ENCODE assay signal across 8 mouse cellular contexts in the genomic region with DNA sequence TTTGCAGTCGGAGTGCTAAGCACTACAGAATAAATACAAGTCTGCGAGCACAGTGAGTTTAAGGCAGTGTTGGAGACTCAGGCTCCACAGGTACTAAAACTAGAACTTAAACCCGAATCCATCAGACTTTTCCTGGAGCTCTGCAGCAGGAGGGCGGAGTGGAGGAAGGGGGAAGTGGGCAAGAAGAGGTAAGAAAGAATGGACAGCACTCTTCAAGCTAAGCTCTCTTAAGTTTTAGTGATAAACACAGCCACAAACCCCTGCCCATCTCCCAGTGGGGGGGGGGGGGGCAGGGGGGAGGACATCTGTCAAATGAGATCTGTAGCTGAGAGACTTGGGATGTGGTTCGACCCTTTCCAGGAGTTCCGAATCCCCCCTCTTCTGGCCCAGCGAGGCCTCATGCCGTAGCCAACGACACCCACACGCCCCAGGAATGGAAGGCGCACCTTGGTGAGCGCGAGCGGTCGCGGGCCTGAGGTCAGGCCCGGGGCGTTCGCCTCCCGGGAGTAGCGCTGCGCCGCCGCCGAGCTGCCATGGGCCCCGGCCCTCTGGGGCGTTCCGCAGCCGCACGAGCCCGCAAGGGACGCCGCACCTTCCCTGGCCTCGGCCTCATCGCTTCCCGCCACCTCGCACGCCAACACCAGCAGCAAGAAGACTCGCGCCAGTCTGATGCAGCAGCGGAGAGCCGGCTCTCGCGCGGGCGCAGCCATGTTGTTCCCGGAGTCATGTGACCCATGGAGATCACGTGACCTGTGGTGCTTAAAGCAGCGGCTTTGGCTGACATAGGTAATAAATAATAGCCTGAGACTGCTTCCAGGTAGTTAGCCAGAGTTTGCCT. TPM values are rescaled to one million over a fixed set of nuclear protein-coding genes. Genes with fewer than 3 reads are reported as not detected.
DNase-seq lines count a peak whose midpoint lies in the region; ATAC-seq lines count a peak whose summit lies in the region.

A gene (minus strand): TSS at position 736 of the 838 bp plus-strand sequence.

- 5% methylated on average over 48 of the region's 49 CpGs for WGBS in hindbrain, embryonic 11.5 days

- H3K27me3 ChIP-seq in hindbrain, embryonic 11.5 days (ENCODE audit: control insufficient read depth, insufficient read depth, low read length) = no peaks in the 10 kb centered on the region

- H3K4me2 ChIP-seq in hindbrain, embryonic 11.5 days (replicated peaks; ENCODE audit: low read depth, low read length) = peak within 1 kb of the TSS; percentile 80

- DNase-seq in Muller cell, postnatal 12 days (ENCODE audit: inconsistent ontology term) = peak; percentile 79
- DNase-seq in cerebellum, adult 9-11 months = peak; percentile 89
- DNase-seq in frontal cortex, adult 2 months (ENCODE audit: extremely low spot score in 1 of 2, low spot score in 1 of 2) = peak; percentile 84 to 94
- DNase-seq in hindbrain, embryonic 11.5 days (ENCODE audit: low spot score) = peak; percentile 92
- peak; percentile 86 to 89 for DNase-seq in layer of hippocampus, postnatal 10 days (ENCODE audit: low spot score in 2 of 2)
- peak; percentile 94 for DNase-seq in lung, postnatal 10 days
- DNase-seq in ovary, postnatal 36 days (ENCODE audit: low spot score) = peak; percentile 81
- peak; percentile 85 for DNase-seq in thymus, postnatal 25 days

- peaks cover 3% of the 10 kb centered on the region; the same call in 1 of the 2 replicates for H3K4me1 ChIP-seq in hindbrain, embryonic 11.5 days (replicated peaks; ENCODE audit: control insufficient read depth, insufficient read depth, low read length)

- H3K27ac ChIP-seq in hindbrain, embryonic 11.5 days (ENCODE audit: low read depth, low read length) = no peak within 1 kb of the TSS

- ATAC-seq in hindbrain, embryonic 11.5 days (ENCODE audit: low FRiP score) = peak; percentile 93

- H3K9ac ChIP-seq in hindbrain, embryonic 11.5 days (ENCODE audit: low read depth, low read length) = peak within 1 kb of the TSS; percentile 78

- H3K9me3 ChIP-seq in hindbrain, embryonic 11.5 days (ENCODE audit: control insufficient read depth, low read length) = no peaks in the 10 kb centered on the region

- H3K36me3 ChIP-seq in hindbrain, embryonic 11.5 days (ENCODE audit: control insufficient read depth, insufficient read depth, low read length) = no peaks in the 10 kb centered on the region

- H3K4me3 ChIP-seq in hindbrain, embryonic 11.5 days (ENCODE audit: low read depth, low read length) = peak within 1 kb of the TSS; percentile 92

RNA-seq across cellular contexts. Expression of the gene that starts here (rescaled TPM):
- 15.9 and 18.7 TPM in 2 replicates for polyA plus RNA-seq in frontal cortex, adult 2 months (2012; rRNA removed)
- 13.3 and 14.6 TPM in 2 replicates for polyA plus RNA-seq in hindbrain, embryonic 11.5 days (2014; fragmentation: Nextera tagmentation; extraction: Ambion mirVana)
- total RNA-seq in layer of hippocampus, postnatal 10 days (2021) = 10 to 100 TPM; 16.7 to 19.9 TPM
